Mouse (Mus musculus): ENCODE measurements around the gene 1700029H14Rik. TPM values are rescaled to one million over a fixed set of nuclear protein-coding genes. Genes with fewer than 3 reads are reported as not detected.

Gene 1700029H14Rik
- not detected in 2 replicates for total RNA-seq (2014; fragmentation: Nextera tagmentation)
- not detected in 2 replicates for total RNA-seq (2017)

DNA sequence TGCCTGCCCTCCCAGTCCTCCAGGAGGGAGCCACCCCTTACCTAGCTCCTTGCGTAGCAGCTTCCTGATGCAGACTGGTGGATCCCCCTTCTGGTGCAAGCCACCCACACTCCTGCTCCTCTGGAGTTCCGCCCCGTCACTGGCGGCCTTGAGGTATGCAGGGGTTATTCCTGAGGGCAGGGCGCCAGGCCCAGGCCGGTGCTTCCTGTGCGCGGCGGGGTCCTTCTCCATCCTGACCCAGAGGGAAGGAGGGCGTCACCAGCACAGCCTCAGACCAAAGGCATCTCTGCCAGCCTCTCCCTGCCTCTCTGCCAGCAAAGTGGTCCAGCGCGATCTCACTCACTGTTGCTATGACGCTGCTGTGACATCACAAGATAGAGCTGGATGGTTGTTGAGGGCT lies at the start of gene 1700029H14Rik:
Gene 1700029H14Rik, minus strand, starts transcription at position 344 of the 400 bp plus-strand sequence.
- ATAC-seq (replicated peaks; ENCODE audit: poor library complexity, severe bottlenecking) = peak; percentile 80

DNA sequence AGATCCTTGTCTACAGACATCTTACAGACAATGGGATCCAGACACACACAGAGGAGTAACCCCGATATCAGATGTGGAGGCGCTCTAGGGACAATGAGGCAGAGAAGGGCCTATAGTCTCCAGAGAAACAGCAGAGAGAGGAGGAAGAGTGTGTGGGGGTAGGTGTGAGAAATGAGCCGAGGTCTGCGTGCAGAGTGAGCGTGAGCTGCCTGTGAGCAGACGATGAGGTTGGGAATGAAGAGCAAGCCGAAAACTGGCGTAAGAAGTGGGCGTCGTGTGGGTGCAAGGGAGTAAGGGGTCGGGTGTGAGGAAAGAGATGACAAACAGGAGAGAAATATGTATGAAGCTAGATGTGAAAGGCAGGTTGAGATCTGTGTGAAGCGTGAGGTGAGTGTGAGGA lies 49.4 kb upstream of the 1700029H14Rik start:
- ATAC-seq (replicated peaks; ENCODE audit: poor library complexity, severe bottlenecking) = no peak

DNA sequence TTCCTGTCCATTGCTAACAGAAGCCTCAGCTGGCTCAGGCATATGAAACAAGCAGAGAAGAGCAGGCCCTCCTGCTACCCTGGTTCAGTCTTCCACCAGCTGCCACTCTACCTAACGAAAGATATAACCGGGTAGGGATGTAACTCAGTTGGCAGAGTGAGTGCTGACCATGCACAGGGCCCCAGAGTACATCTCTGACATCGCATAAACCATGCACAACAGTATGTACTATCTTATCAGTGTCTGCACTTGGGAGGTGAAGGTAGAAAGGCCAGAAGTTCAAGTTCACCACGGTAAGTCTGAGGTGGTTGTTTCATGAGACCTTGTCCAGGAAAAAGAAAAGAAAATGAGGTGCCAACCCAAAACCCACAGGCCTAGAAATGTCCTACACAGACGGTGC lies 47.7 kb upstream of the 1700029H14Rik start:
- no peak for ATAC-seq (replicated peaks; ENCODE audit: poor library complexity, severe bottlenecking)

DNA sequence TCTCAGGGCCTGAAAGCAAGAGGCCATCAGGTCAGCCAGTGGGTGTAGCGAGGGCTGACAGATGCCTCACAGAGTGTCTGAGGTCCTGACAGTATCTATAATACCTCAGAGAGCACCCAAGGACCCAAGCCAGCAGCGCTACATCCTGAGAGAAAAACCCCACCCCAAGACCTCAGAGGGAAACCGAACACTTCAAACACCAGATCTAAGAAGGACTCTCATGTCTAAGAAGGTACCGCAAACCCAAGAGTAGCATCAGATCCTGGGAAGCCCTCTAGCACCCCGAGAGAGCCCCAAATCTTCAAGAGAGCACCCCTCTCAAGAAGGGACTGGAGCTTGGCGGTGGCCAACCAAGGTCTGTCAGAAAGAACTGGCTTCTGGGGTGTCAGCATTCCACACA lies 46.7 kb upstream of the 1700029H14Rik start:
- no peak for ATAC-seq (replicated peaks; ENCODE audit: poor library complexity, severe bottlenecking)

DNA sequence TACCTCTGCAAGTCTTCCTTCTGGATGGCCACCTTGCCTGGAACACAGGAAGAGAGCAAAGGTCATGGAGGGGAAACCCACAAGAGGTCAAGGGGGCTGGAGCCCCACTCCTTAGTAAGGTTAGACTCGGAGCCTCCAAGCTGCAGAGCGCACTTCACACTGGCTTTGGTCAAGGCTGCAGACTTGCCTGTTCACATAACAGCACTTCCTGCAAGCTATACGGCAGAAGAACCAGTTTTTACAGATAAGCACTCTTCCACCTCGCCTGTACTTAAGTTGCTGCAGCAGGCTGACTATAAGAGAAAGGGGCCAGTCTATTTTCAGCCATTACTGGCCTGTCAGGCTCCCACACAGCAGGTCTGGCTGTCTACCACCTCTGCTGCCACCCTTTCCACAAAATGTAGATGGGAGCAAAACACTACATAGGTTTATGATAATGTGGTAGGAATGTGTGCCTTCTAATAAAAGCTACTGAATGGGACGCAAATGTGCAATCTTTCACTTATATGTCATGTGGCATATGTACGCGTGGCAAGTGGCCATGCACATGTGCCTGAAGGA lies 43.7 kb upstream of the 1700029H14Rik start:
- ATAC-seq (replicated peaks; ENCODE audit: poor library complexity, severe bottlenecking) = no peak

DNA sequence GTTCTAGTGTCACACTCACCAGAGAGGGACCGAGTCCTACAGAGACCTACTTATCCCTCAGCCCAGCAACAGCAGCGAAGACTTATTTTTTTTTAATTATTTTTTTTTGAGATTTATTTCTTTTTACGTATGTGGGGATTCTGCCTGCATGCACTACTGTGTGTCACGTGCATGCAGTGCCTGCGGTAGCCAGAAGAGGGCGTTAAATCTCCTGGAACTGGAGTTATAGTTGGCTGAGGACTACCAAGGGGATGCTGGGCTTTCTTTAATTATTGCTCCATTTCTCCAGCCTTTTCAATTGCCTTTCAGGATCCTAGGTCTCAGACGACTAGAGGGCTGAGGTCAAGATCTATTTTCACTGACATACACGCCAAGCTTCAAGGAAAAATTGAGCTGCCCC lies 40.4 kb upstream of the 1700029H14Rik start:
- no peak for ATAC-seq (replicated peaks; ENCODE audit: poor library complexity, severe bottlenecking)

DNA sequence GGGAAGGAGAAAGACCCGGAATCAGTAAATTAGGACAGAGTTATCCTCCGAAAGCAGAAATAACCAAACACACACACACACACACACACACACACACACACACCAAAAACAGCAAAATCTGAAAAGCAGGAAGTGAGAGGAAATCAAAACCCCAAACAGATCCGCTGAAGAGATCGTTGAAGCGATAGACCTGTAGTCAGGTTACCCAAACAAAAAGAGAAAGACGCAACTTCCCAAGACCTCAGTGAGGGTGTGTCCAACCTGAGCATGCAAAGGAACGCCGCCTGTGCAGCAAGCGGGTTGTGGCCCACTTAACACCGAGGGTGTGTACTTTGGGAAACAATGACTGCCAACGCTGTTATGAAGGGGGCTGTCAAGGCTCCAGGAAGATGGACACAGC lies 38.9 kb upstream of the 1700029H14Rik start:
- peak; percentile 64 for ATAC-seq (replicated peaks; ENCODE audit: poor library complexity, severe bottlenecking)

DNA sequence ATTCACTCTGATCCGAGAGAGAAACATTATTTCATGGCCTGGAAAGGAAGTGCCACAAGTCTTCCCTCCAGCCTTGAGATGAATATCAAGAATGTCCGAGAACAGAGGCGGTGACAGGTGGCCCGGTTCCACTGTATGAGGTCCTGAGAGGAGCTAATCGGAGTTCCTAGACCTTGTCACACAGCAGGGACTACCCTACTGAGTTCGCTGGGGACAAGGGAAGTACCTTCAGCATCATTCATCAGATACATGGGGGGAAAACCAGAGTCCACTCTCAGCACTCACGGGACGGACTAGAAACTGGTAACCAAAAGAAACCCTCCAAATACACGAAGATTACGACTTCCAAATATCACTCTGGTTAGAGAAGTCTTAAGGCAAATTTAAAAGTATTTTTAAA lies 38.5 kb upstream of the 1700029H14Rik start:
- 0 out of 2 replicates have a peak, but pooled peaks have one; percentile 5 for ATAC-seq (replicated peaks; ENCODE audit: poor library complexity, severe bottlenecking)

DNA sequence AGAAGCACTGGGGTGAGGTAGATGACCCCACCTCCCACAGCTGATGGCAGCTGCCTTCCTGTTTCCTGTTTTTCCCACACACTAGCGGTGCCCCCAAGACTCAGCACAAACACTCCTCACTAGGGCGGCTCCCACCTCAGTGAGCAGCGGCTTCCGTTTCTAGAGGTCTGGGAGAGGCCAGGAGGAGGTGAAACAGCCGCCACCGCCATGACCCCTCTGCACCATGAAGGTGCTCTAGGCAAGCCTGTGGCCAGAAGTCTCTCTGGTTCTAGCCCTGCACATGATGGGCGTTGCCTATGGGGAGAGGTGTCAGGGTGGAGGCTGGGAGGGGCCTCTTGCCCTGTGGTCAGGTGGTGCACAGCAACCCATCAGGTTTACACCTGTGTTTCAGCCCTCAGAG lies 37.9 kb upstream of the 1700029H14Rik start:
- peak; percentile 64 for ATAC-seq (replicated peaks; ENCODE audit: poor library complexity, severe bottlenecking)

DNA sequence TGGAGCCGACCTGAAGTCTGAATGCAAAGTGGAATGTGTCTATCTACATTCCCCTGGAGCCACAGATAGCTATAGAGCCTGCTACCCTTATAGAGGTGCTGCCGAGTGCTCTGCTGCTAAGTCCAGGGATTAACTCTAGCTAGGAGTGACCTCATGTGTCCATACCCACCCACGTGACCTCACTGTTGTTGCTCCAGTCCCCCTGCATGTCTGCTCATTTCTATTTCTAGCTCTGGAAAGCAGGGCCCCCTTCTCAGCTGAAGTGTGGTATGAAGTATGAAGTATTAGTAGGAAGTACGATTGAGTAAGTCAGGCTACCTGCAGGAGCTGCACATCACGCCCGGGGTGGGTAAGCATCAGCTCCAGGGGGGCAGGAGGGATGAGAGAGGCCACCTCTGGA lies 35.5 kb upstream of the 1700029H14Rik start:
- no peak for ATAC-seq (replicated peaks; ENCODE audit: poor library complexity, severe bottlenecking)

DNA sequence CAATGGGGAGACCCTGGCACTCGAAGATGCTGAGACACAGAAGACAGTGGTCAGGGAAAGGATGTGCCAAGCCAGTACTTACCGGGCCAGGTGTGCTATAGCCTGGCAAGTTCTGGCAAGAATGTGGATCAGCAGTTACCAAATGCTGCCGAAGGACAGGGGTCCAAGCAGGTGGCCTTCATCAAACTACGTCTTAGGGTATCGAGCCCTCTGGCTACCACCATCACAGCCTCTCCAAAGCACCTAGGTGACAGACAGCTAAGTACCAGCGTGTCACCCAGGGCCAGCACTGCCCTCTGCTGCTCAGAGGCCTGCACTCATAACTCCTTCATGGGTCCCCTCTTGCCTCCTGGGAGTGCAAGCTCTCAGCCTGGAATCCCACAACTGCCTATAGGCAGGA lies 33.6 kb upstream of the 1700029H14Rik start:
- no peak for ATAC-seq (replicated peaks; ENCODE audit: poor library complexity, severe bottlenecking)

DNA sequence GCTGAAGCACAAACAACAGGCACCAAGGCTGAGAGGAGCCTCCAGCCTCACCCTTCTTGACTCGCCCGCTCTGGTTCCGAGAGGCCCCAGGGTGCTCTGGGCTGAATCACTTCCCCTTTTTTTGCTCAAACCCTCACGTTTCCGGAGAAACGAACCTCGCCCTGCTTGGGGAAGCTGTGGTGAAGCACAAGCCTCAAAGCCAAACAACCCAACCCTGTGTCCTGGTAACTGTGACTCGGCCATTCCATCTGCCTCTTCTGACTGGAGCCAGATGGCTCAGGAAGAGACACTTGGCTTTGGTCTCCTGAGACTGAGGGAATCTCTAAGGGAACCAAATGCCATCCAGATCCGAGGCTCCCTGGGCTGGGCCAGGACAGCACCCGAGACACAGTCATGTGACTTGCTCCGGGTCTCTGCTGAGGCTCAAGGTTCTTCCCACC lies 32.6 kb upstream of the 1700029H14Rik start:
- peak; percentile 90 for ATAC-seq (replicated peaks; ENCODE audit: poor library complexity, severe bottlenecking)

DNA sequence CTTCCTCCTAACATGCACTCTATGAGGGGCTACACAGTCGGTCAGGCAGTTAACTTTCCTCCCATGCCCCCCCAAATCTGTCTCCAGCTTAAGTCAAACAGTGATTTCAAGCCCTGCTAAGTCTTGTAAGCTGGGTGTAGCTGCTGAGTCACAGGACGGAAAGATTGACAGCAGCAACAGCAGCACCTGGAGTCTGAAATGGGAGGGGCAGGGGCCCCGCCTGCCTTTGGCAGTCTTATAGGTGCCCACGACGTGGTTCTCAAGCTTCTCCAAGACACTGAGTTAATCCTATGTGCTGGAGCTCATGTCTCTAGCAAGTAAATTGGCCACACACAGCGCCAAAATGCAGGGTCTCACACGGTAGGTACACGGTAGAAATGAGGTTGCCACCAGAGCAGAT lies 31.1 kb upstream of the 1700029H14Rik start:
- no peak for ATAC-seq (replicated peaks; ENCODE audit: poor library complexity, severe bottlenecking)

DNA sequence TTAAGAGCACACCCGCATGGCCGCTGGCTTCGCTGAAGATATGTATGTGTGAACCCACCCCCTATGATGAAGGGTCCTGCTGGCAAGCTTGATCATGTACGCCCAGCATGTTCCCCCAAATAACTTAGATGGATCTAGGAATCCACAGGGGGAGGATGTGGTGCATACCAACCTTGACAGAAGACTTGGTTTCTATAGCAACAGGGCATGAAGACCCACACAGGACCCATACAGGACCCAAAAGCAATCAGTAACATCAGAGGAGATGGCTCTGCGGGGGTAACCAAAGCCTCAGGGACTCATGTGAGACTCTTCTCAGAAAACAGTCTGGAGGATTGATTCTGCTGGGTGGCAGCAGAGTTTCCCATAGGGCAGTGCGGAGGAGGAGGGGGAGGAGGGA lies 29.0 kb upstream of the 1700029H14Rik start:
- no peak for ATAC-seq (replicated peaks; ENCODE audit: poor library complexity, severe bottlenecking)

DNA sequence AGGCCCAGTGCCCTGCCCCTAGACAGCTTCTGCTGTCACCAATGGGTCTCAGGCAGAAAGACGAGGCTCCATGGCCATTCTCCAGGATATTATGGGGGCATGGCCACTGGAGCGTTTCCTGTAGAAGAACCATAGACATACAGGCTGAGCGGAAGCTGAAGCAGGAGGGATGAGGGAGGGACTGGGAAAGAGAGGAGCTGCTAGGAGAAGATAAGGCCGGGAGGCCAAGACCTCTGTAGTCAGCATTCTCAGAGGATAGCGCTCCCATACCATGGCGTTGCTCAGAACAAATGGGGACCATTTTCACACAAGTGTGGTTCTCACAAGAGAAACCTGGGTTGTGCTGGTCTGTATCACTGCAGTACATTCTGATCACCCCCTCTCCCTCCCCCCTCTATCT lies 26.8 kb upstream of the 1700029H14Rik start:
- ATAC-seq (replicated peaks; ENCODE audit: poor library complexity, severe bottlenecking) = no peak

DNA sequence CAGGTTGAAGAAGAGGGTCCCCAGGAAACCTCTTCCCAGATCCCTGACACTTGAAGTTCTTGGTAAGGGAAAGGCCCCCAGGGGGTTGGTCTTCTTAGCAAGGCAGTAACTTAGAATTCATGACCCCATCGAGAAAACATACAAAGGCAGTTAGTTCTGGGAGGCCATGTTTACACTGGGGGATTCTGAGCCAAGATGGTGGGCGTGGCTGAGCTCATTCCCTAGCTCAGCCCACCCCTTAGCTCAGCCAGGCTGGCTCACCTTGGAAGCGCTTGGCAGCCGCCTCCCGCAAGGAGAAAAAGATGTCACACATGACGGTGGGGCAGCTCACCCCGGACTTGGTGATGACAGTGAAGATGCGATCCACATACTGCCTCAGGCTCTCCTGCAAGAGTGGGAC lies 22.4 kb upstream of the 1700029H14Rik start:
- ATAC-seq (replicated peaks; ENCODE audit: poor library complexity, severe bottlenecking) = no peak

DNA sequence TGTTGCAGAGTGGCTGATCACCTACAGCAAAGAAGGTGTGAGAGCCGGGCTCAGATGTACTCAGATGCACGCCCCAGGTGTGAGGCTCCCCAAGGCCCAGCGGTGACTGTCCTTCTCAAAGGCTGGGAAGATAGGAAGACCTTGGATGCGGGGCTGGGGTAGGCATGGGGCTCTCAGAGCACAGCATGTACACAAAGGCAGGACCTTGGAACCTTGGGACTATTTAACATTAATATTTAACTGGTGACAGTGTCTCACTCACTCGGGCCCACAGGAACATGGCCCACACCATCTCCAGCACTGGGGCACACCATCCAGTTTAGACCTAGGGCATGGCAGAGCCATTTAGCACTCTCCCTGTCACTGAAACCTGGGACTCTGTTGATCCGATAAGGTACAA lies 15.6 kb upstream of the 1700029H14Rik start:
- ATAC-seq (replicated peaks; ENCODE audit: poor library complexity, severe bottlenecking) = no peak

DNA sequence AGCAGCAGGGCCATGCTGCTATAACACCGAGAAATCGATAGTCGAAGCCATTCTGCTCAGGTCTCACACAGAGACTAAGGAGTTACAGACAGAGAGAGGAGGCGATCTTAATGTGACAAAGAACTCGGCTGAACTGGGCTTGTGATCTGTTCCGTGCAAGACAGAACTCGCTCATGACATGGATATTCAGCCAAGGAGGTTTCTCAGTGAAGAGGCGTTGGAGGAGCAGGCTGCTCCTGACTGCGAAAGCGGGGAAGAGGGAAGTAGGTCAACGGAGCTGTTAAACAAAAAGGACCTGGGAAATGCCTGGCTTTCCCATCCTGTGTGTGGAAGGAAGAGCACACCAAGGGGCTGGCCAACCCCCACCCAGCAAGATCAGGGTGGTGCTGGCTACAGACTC lies 9.7 kb upstream of the 1700029H14Rik start:
- ATAC-seq (replicated peaks; ENCODE audit: poor library complexity, severe bottlenecking) = no peak

DNA sequence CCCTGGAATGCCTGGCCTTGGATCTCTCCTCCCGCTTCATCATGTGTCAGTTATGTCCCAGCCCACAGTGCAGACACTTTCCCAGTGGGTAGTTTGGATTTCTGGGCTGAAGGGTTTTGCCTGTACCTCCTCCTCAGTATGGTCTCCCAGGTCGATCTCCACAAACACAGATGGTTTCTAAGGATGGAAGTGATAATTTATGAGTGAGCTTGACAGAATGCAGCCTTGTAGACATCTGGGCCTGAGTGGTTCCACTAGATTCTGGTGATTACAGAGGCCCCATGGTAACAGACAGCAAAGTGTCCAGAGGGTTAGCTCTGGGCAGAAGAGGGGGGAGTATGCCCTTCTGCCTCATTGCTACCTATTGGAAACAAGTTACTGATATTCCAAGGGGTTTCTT lies 4.7 kb downstream of the 1700029H14Rik start:
- no peak for ATAC-seq (replicated peaks; ENCODE audit: poor library complexity, severe bottlenecking)

DNA sequence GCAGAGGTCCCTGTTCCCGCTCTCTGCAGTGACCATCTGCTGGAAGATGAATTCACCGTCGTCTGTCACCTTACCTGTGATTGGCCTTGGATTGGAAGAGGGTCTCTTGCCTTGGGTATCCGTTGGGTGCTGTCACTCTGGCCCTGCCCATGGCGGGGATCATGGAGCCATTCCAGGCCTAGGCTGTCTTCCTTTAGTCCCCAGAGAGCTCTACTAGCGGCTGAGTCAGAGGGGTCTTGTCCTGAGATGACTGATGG lies 10.8 kb downstream of the 1700029H14Rik start:
- no peak for ATAC-seq (replicated peaks; ENCODE audit: poor library complexity, severe bottlenecking)

DNA sequence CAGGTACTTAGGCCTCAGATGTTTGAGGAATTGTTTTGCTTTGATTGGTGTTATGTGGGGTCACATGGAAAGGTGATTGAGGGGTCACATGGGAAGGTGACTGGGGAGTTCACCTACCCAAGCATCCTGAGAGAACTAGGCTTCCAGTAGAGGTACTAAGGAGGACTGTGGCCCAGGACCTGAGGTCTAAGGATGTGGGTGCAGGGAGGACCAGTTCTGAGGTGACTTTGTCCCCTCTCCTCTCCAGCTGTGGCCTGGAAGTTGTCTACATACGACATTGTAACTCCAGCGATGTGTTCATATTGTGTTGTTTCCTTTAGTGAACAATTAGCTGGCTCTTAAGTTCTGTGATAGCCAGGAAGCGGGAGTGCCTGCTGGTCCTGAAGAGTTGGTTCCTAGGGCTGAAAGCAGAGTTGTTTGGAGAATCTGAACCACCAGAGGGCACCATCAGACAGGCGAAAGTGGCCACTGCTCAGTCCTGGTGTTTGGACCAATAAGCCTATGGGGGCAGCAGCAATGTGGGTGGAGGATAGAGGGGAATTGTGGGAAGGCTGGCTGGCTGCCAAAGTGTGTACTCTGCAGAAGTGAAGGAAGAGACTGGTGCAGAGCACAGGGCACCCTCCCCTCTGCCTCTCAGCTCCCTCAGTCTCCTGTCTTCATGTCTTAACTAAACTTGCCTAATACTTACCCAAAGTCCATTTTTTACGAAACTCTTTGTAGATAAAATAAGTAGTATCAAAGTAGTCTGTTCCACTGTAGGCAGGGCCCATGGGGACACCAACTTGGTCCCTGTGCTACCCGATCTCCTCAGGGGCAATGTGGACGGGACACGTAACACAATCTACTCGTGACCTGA lies 11.3 kb downstream of the 1700029H14Rik start:
- peak; percentile 94 for ATAC-seq (replicated peaks; ENCODE audit: poor library complexity, severe bottlenecking)

DNA sequence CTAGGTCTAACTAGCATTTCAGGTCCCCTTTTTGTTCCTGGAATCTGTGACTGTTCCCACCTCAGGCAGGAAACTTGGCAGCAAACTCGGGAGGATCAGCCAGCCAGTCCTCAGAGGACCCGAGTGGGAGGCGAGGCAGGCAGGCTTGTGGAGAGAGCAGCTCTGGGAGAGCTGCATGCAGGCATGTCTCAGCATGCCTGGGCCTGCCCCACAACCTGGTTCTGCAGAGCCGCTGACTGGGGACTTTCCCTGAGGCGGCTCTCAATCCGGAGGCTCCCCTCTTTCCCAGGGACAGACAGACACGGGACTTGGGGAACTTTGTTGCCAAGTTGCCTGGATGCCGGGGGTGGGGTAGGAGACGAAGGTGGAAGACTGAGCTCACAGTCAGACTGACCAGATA lies 13.4 kb downstream of the 1700029H14Rik start:
- no peak for ATAC-seq (replicated peaks; ENCODE audit: poor library complexity, severe bottlenecking)
